Mouse (Mus musculus) stomach, embryonic 14.5 days (tissue): Measurements from ENCODE around the gene Usp18. TPM values are rescaled to one million over a fixed set of nuclear protein-coding genes. Genes with fewer than 3 reads are reported as not detected.

Source experiments
- ATAC-seq: fragments of 200-750 bp; cut with Nextera tagmentation; 2 replicates; pipeline ENCODE4 v1.8.0; 2017; ENCODE audit warnings: low read depth, moderate TSS enrichment; ENCODE audit not compliant: insufficient number of reproducible peaks, insufficient read depth, low FRiP score
- H3K27ac ChIP-seq: fragments of 300-500 bp; sonication (generic); 2 replicates; pipeline ENCODE4 v1.5.1; 2014; ENCODE audit warnings: mild to moderate bottlenecking, low read length, moderate library complexity, mixed read lengths
- H3K27me3 ChIP-seq: fragments of 300-500 bp; sonication (generic); 2 replicates; pipeline ENCODE4 v1.6.1; 2014; ENCODE audit warnings: low read length, control low read depth, mixed read lengths; ENCODE audit not compliant: control insufficient read depth, insufficient read depth
- H3K36me3 ChIP-seq: fragments of 300-500 bp; sonication (generic); 2 replicates; pipeline ENCODE4 v1.6.1; 2014; ENCODE audit warnings: mild to moderate bottlenecking, control low read depth, low read length, moderate library complexity, mixed read lengths; ENCODE audit not compliant: control insufficient read depth, insufficient read depth
- H3K4me1 ChIP-seq: fragments of 300-500 bp; sonication (generic); 2 replicates; pipeline ENCODE4 v1.6.1; 2014; ENCODE audit warnings: low read length, control low read depth, mixed read lengths; ENCODE audit not compliant: control insufficient read depth, insufficient read depth
- H3K4me2 ChIP-seq: fragments of 300-500 bp; sonication (generic); replicated peaks from 2 replicates; pipeline ENCODE4 v1.6.1; 2014; ENCODE audit warnings: low read depth, low read length, control low read depth
- H3K4me3 ChIP-seq: fragments of 300-500 bp; sonication (generic); 2 replicates; pipeline ENCODE4 v1.5.1; 2014; ENCODE audit warnings: low read depth, low read length, control low read depth
- H3K9ac ChIP-seq: fragments of 300-500 bp; sonication (generic); replicated peaks from 2 replicates; pipeline ENCODE4 v1.6.1; 2014; ENCODE audit warnings: low read depth, mild to moderate bottlenecking, control low read depth, low read length, moderate library complexity, mixed read lengths
- H3K9me3 ChIP-seq: fragments of 300-500 bp; sonication (generic); 2 replicates; pipeline ENCODE4 v1.6.1; 2016; ENCODE audit warnings: low read depth, low read length, control low read depth; ENCODE audit not compliant: control insufficient read depth
- WGBS: fragments of 180-500 bp; shearing (Covaris S2); extraction: QIAGEN DNeasy Blood & Tissue Kit; methylation state at CpG from one replicate; pipeline ENCODE4 v1.1.7; 2014; 5-methylcytosine and 5-hydroxymethylcytosine counted together
- polyA plus RNA-seq: library from polyadenylated mRNA; unstranded; fragments of >200 nt; fragmentation: Nextera tagmentation; extraction: Ambion mirVana; gene quantifications from 2 replicates; pipeline ENCODE4 v1.2.1, GENCODE M21; 2014

Gene Usp18
- polyA plus RNA-seq, 1 experiment from 2014 or later = 2.8 TPM

- 0 out of 2 replicates have a peak, but pooled peaks have one; percentile 18 for ATAC-seq
- Histone ChIP-seq H3K4me1 (no peaks in the 10 kb centered on the region), H3K36me3 (no peaks in the 10 kb centered on the region), H3K27ac (no peak overlapping the region), H3K4me3 (no peak overlapping the region), H3K4me2 (no peak overlapping the region), H3K9ac (no peak overlapping the region), H3K9me3 (0 out of 2 replicates have a peak, but pooled peaks cover 4% of the 10 kb centered on the region), H3K27me3 (no peaks in the 10 kb centered on the region)
- 77% methylated on average over 8 of the region's 8 CpGs for WGBS
These were observed 15.5 kb downstream of the Usp18 start for GRCm38 (mm10) chr6:121261233-121261632.

- Histone ChIP-seq H3K9ac (no peak overlapping the region), H3K27me3 (no peaks in the 10 kb centered on the region), H3K4me2 (no peak overlapping the region), H3K36me3 (no peaks in the 10 kb centered on the region), H3K4me1 (no peaks in the 10 kb centered on the region), H3K9me3 (0 out of 2 replicates have a peak, but pooled peaks cover 4% of the 10 kb centered on the region), H3K4me3 (no peak overlapping the region), H3K27ac (no peak overlapping the region)
- ATAC-seq = no peak
- WGBS = 88% methylated on average over 10 of the region's 10 CpGs
These were observed 16.3 kb downstream of the Usp18 start for GRCm38 (mm10) chr6:121262004-121262403.

GRCm38 (mm10) chr6:121262496-121262895, 16.8 kb downstream of the Usp18 start:
- Histone ChIP-seq H3K36me3 (no peaks in the 10 kb centered on the region), H3K27ac (no peak overlapping the region), H3K4me1 (no peaks in the 10 kb centered on the region), H3K4me2 (no peak overlapping the region), H3K27me3 (no peaks in the 10 kb centered on the region), H3K9ac (no peak overlapping the region), H3K4me3 (no peak overlapping the region), H3K9me3 (0 out of 2 replicates have a peak, but pooled peaks cover 3% of the 10 kb centered on the region)
- ATAC-seq = no peak
- WGBS = 87% methylated on average over 11 of the region's 11 CpGs

GRCm38 (mm10) chr6:121270156-121270555, 24.4 kb downstream of the Usp18 start:
- H3K27me3 ChIP-seq = no peaks in the 10 kb centered on the region
- no peaks in the 10 kb centered on the region for H3K36me3 ChIP-seq
- ATAC-seq = no peak
- no peak overlapping the region for H3K9ac ChIP-seq
- H3K4me3 ChIP-seq = no peak overlapping the region
- H3K4me2 ChIP-seq = no peak overlapping the region
- 80% methylated on average over 6 of the region's 6 CpGs for WGBS
- H3K27ac ChIP-seq = no peak overlapping the region
- no peaks in the 10 kb centered on the region for H3K4me1 ChIP-seq
- no peaks in the 10 kb centered on the region for H3K9me3 ChIP-seq

- no peak for ATAC-seq
- H3K9ac ChIP-seq = no peak overlapping the region
- H3K4me1 ChIP-seq = no peaks in the 10 kb centered on the region
- WGBS = 10% methylated on average over 4 of the region's 4 CpGs
- H3K27ac ChIP-seq = no peak overlapping the region
- no peaks in the 10 kb centered on the region for H3K36me3 ChIP-seq
- H3K4me3 ChIP-seq = 0 out of 2 replicates have a peak overlapping the region, but pooled peaks have one; percentile 34
- H3K9me3 ChIP-seq = no peaks in the 10 kb centered on the region
- H3K4me2 ChIP-seq = no peak overlapping the region
- no peaks in the 10 kb centered on the region for H3K27me3 ChIP-seq
These were observed 26.0 kb downstream of the Usp18 start for GRCm38 (mm10) chr6:121271707-121272074.

GRCm38 (mm10) chr6:121272075-121272800, 26.5 kb downstream of the Usp18 start:
- WGBS = 13% methylated on average over 17 of the region's 17 CpGs

GRCm38 (mm10) chr6:121274356-121274755, 28.6 kb downstream of the Usp18 start:
- Histone ChIP-seq H3K36me3 (no peaks in the 10 kb centered on the region), H3K4me2 (no peak overlapping the region), H3K9ac (no peak overlapping the region), H3K4me3 (no peak overlapping the region), H3K27ac (no peak overlapping the region), H3K4me1 (no peaks in the 10 kb centered on the region), H3K27me3 (no peaks in the 10 kb centered on the region), H3K9me3 (no peaks in the 10 kb centered on the region)
- WGBS = 84% methylated on average over 3 of the region's 3 CpGs
- no peak for ATAC-seq

More at GRCm38 (mm10) chr6:121272075-121272800, 26.5 kb downstream of the Usp18 start:
- Histone ChIP-seq H3K27me3 (no peaks in the 10 kb centered on the region), H3K9me3 (no peaks in the 10 kb centered on the region), H3K4me1 (no peaks in the 10 kb centered on the region), H3K4me2 (peak overlapping the region; percentile 55), H3K4me3 (peak overlapping the region; percentile 34), H3K9ac (no peak overlapping the region), H3K36me3 (no peaks in the 10 kb centered on the region), H3K27ac (peak overlapping the region; percentile 76; the same call in 1 of the 2 replicates)
- peak; percentile 83 for ATAC-seq

GRCm38 (mm10) chr6:121284132-121284531, 38.4 kb downstream of the Usp18 start:
- Histone ChIP-seq H3K36me3 (no peaks in the 10 kb centered on the region), H3K27ac (no peak overlapping the region), H3K9ac (no peak overlapping the region), H3K4me1 (no peaks in the 10 kb centered on the region), H3K4me3 (no peak overlapping the region), H3K27me3 (no peaks in the 10 kb centered on the region), H3K9me3 (no peaks in the 10 kb centered on the region), H3K4me2 (no peak overlapping the region)
- no peak for ATAC-seq
- WGBS = 83% methylated on average over 5 of the region's 5 CpGs
